ENCODE assay signal across 16 mouse cellular contexts in genomic region chr19:40225761-40226110, GRCm38 (mm10). TPM values are rescaled to one million over a fixed set of nuclear protein-coding genes. Genes with fewer than 3 reads are reported as not detected.
A peak's percentile ranks its signal among the peaks of the same experiment; 100 is the strongest.
DNase-seq lines count a peak whose midpoint lies in the region; ATAC-seq and TF ChIP-seq lines count a peak whose summit lies in the region.
"Had no signal": no experiment of that assay in that cellular context is flagged by ENCODE, and none has a peak within 500 bp of the region (broad histone marks: within the 10 kb centered on the region; RNA-seq: fewer than 3 reads in every experiment).

No protein-coding gene starts in this region.

- TF ChIP-seq CTCF in gastrocnemius, adult 2 months (IDR thresholded peaks at IDR 0.05): no peak

- H3K36me3 ChIP-seq in midbrain, embryonic 15.5 days (replicated peaks): no peaks in the 10 kb centered on the region
- H3K36me3 ChIP-seq in midbrain, embryonic 11.5 days (ENCODE audit: control insufficient read depth, insufficient read depth, low read length): no peaks in the 10 kb centered on the region
- H3K36me3 ChIP-seq: limb, embryonic 13.5 days; neural tube, embryonic 15.5 days had no signal

- WGBS in midbrain, embryonic 15.5 days: 72% methylated on average over 5 of the region's 5 CpGs
- 78% methylated on average over 5 of the region's 5 CpGs for WGBS in midbrain, embryonic 11.5 days

- no peaks in the 10 kb centered on the region for H3K9me3 ChIP-seq in midbrain, embryonic 15.5 days
- H3K9me3 ChIP-seq in midbrain, embryonic 11.5 days (ENCODE audit: control insufficient read depth, low read length): no peaks in the 10 kb centered on the region
- H3K9me3 ChIP-seq: limb, embryonic 13.5 days; neural tube, embryonic 15.5 days had no signal

- peak; percentile 37; the same call in 1 of the 2 replicates for ATAC-seq in midbrain, embryonic 15.5 days (replicated peaks)
- ATAC-seq in midbrain, embryonic 11.5 days (ENCODE audit: low FRiP score): no peak

- H3K9ac ChIP-seq in midbrain, embryonic 15.5 days: no peak overlapping the region
- no peak overlapping the region for H3K9ac ChIP-seq in midbrain, embryonic 11.5 days (ENCODE audit: low read length)
- H3K9ac ChIP-seq: limb, embryonic 13.5 days; neural tube, embryonic 15.5 days had no signal

- H3K4me2 ChIP-seq in midbrain, embryonic 15.5 days: no peak overlapping the region
- no peak overlapping the region for H3K4me2 ChIP-seq in midbrain, embryonic 11.5 days
- H3K4me2 ChIP-seq: limb, embryonic 13.5 days; neural tube, embryonic 15.5 days had no signal

- DNase-seq in adrenal gland, postnatal 10 days: peak; percentile 22
- DNase-seq in adrenal gland, postnatal 25 days: no peak
- peak; percentile 56 for DNase-seq in gastrocnemius, adult 2 months
- no peak for DNase-seq in gastrocnemius, postnatal 10 days
- DNase-seq in kidney, adult 18-20 months: peak; percentile 59
- no peak for DNase-seq in kidney, postnatal 4 days
- DNase-seq in midbrain, embryonic 11.5 days (ENCODE audit: low spot score, missing footprints): no peak

- no peaks in the 10 kb centered on the region for H3K27me3 ChIP-seq in midbrain, embryonic 15.5 days (replicated peaks)
- H3K27me3 ChIP-seq in midbrain, embryonic 11.5 days (ENCODE audit: control insufficient read depth, insufficient read depth, low read length): no peaks in the 10 kb centered on the region
- H3K27me3 ChIP-seq: CH12.LX; limb, embryonic 13.5 days; neural tube, embryonic 15.5 days had no signal

- intact Hi-C loops in gastrocnemius, adult 2 months (cut with DNase I): loop anchor here (5.0 kb wide), 1 partner anchor 1243 kb away; no protein-coding TSS in a partner anchor

- H3K4me1 ChIP-seq in midbrain, embryonic 15.5 days: no peaks in the 10 kb centered on the region
- no peaks in the 10 kb centered on the region for H3K4me1 ChIP-seq in midbrain, embryonic 11.5 days (ENCODE audit: control insufficient read depth, insufficient read depth, low read length)
- H3K4me1 ChIP-seq: limb, embryonic 13.5 days; neural tube, embryonic 15.5 days had no signal

- no peak overlapping the region for H3K4me3 ChIP-seq in gastrocnemius, adult 2 months
- H3K4me3 ChIP-seq in midbrain, embryonic 15.5 days: no peak overlapping the region
- no peak overlapping the region for H3K4me3 ChIP-seq in midbrain, embryonic 11.5 days (ENCODE audit: low read depth, low read length)
- H3K4me3 ChIP-seq: limb, embryonic 13.5 days; myocyte; neural tube, embryonic 15.5 days had no signal

- H3K27ac ChIP-seq in gastrocnemius, adult 2 months: peak overlapping the region; percentile 41; the same call in 1 of the 2 replicates
- no peak overlapping the region for H3K27ac ChIP-seq in midbrain, embryonic 15.5 days
- H3K27ac ChIP-seq in midbrain, embryonic 11.5 days (ENCODE audit: low read depth, low read length): no peak overlapping the region
- H3K27ac ChIP-seq: hindbrain, postnatal 0 days; kidney, postnatal 0 days; limb, embryonic 13.5 days; neural tube, embryonic 15.5 days had no signal

RNA-seq across cellular contexts. Expression of gene Cyp2c70, which starts 38.6 kb away (rescaled TPM):
- total RNA-seq in adrenal gland, postnatal 10 days (2021): 10 to 100 TPM; 17.4 to 37.8 TPM
- total RNA-seq in adrenal gland, postnatal 25 days (2021): 0.24 and 5.6 TPM in 2 replicates
- not detected for total RNA-seq in gastrocnemius, adult 2 months (2021)
- total RNA-seq in gastrocnemius, postnatal 10 days (2021): under 1 TPM; 0.26 to 0.34 TPM
- polyA plus RNA-seq in midbrain, embryonic 15.5 days (2015; fragmentation: Nextera tagmentation; extraction: Ambion mirVana): not detected in 2 replicates
- not detected in 2 replicates for polyA plus RNA-seq in midbrain, embryonic 11.5 days (2014; fragmentation: Nextera tagmentation; extraction: Ambion mirVana)
- total RNA-seq: CH12.LX; hindbrain, postnatal 0 days; megakaryocyte-erythroid progenitor cell, adult 5-6 weeks had no signal
- polyA plus RNA-seq: brain, embryonic 14.5 days; hindbrain, postnatal 0 days; kidney, postnatal 0 days; limb, embryonic 13.5 days; myocyte; neural tube, embryonic 15.5 days had no signal

RNA-seq across cellular contexts. Expression of gene Pdlim1, which starts 45.9 kb away (rescaled TPM):
- 10 to 100 TPM; 59.1 to 66.8 TPM for total RNA-seq in adrenal gland, postnatal 10 days (2021)
- 19.3 and 22.0 TPM in 2 replicates for total RNA-seq in adrenal gland, postnatal 25 days (2021)
- 100 to 1,000 TPM in 1 of 2 experiments, 10 to 100 TPM in 1; 70.8 to 292 TPM for total RNA-seq in gastrocnemius, adult 2 months (2021)
- 100 to 1,000 TPM; 156 to 157 TPM for total RNA-seq in gastrocnemius, postnatal 10 days (2021)
- 9.6 and 10.4 TPM in 2 replicates for polyA plus RNA-seq in midbrain, embryonic 15.5 days (2015; fragmentation: Nextera tagmentation; extraction: Ambion mirVana)
- 76.7 and 84.2 TPM in 2 replicates for polyA plus RNA-seq in midbrain, embryonic 11.5 days (2014; fragmentation: Nextera tagmentation; extraction: Ambion mirVana)

Comparison
In these comparisons a context has a peak if more than half of its experiments do, and no peak if none do; other contexts are left out.
1. DNase-seq: peak in adrenal gland, postnatal 10 days (single experiment), gastrocnemius, adult 2 months (single experiment) and kidney, adult 18-20 months (single experiment); none in adrenal gland, postnatal 25 days (single experiment), gastrocnemius, postnatal 10 days (single experiment), kidney, postnatal 4 days (0 of 2) and midbrain, embryonic 11.5 days (single experiment).